Mouse (Mus musculus): ENCODE measurements around the gene Prss43.

GRCm38 (mm10) chr9:110873681-110874659 lies 47.5 kb downstream of the Prss43 start:
- TF ChIP-seq EP300 (IDR thresholded peaks at IDR 0.05; ENCODE audit: low read depth) = no peak
- no peak for TF ChIP-seq CTCF (IDR thresholded peaks at IDR 0.05; ENCODE audit: low read depth)

Measured in heart, postnatal 0 days (tissue).